Mouse (Mus musculus) large intestine, adult 2 months (tissue): ENCODE data around the gene Gpc3. TPM values are rescaled to one million over a fixed set of nuclear protein-coding genes. Genes with fewer than 3 reads are reported as not detected.

ENCODE experiments used
- DNase-seq: peaks from one replicate; pipeline ENCODE4 v3.0.0-alpha.2; 2012; ENCODE audit warnings: low read depth, low spot score
- WGBS: fragments of 180-500 bp; shearing (Covaris S2); methylation state at CpG from one replicate; pipeline ENCODE4 v1.1.7; 2018; 5-methylcytosine and 5-hydroxymethylcytosine counted together
- polyA plus RNA-seq: library from polyadenylated mRNA; depleted of rRNA; stranded (reverse); fragments of >200 nt; gene quantifications from 2 replicates; pipeline ENCODE4 v1.2.3, GENCODE M21; 2012; rRNA removed

Gpc3 gene
- 3.0 and 7.4 TPM in 2 replicates for polyA plus RNA-seq

GRCm38 (mm10) chrX:52613328-52614030 is at the start of gene Gpc3:
Gpc3 (minus strand) TSS chrX:52613950.
- 19% methylated on average over 48 of the region's 48 CpGs for whole genome bisulfite sequencing
- no peak for DNase-seq

GRCm38 (mm10) chrX:52651975-52652374 is 38.2 kb upstream of the Gpc3 start:
- DNase-seq: peak; percentile 8
- 30% methylated on average over 10 of the region's 10 CpGs for WGBS

GRCm38 (mm10) chrX:52651472-52651948 is 37.8 kb upstream of the Gpc3 start:
- WGBS: 42% methylated on average over 9 of the region's 9 CpGs
- no peak for DNase-seq

GRCm38 (mm10) chrX:52648910-52649785 is 35.4 kb upstream of the Gpc3 start:
- 49% methylated on average over 19 of the region's 19 CpGs for WGBS
- DNase-seq: no peak

GRCm38 (mm10) chrX:52644393-52644792 is 30.6 kb upstream of the Gpc3 start:
- DNase-seq: no peak
- 65% methylated on average over 7 of the region's 7 CpGs for WGBS

- DNase-seq: no peak
- 46% methylated on average over 2 of the region's 2 CpGs for WGBS
These were observed 29.6 kb upstream of the Gpc3 start for GRCm38 (mm10) chrX:52643350-52643749.

GRCm38 (mm10) chrX:52642126-52642525 is 28.4 kb upstream of the Gpc3 start:
- WGBS: 86% methylated on average over 2 of the region's 2 CpGs
- no peak for DNase-seq

GRCm38 (mm10) chrX:52637419-52637818 is 23.7 kb upstream of the Gpc3 start:
- DNase-seq: no peak

GRCm38 (mm10) chrX:52633976-52634375 is 20.2 kb upstream of the Gpc3 start:
- no peak for DNase-seq
- 61% methylated on average over 6 of the region's 6 CpGs for WGBS

GRCm38 (mm10) chrX:52632688-52633324 is 19.1 kb upstream of the Gpc3 start:
- 38% methylated on average over 7 of the region's 7 CpGs for WGBS
- DNase-seq: no peak

- WGBS: 59% methylated on average over 6 of the region's 6 CpGs
- no peak for DNase-seq
These were observed 13.4 kb upstream of the Gpc3 start for GRCm38 (mm10) chrX:52626963-52627716.

GRCm38 (mm10) chrX:52617813-52618212 is 4.1 kb upstream of the Gpc3 start:
- no peak for DNase-seq
- 86% methylated on average over 3 of the region's 3 CpGs for WGBS

GRCm38 (mm10) chrX:52616152-52616551 is 2.4 kb upstream of the Gpc3 start:
- no peak for DNase-seq
- 86% methylated on average over 5 of the region's 5 CpGs for WGBS

GRCm38 (mm10) chrX:52614031-52614381 is 256 bp upstream of the Gpc3 start:
- DNase-seq: no peak
- WGBS: 24% methylated on average over 21 of the region's 23 CpGs

- WGBS: 17% methylated on average over 12 of the region's 12 CpGs
These were observed 944 bp downstream of the Gpc3 start for GRCm38 (mm10) chrX:52612806-52613205.

GRCm38 (mm10) chrX:52611987-52612670 is 1.6 kb downstream of the Gpc3 start:
- DNase-seq: no peak
- 23% methylated on average over 28 of the region's 28 CpGs for WGBS

More at GRCm38 (mm10) chrX:52612806-52613205, 944 bp downstream of the Gpc3 start:
- no peak for DNase-seq

GRCm38 (mm10) chrX:52611541-52611940 is 2.2 kb downstream of the Gpc3 start:
- DNase-seq: no peak
- WGBS: 65% methylated on average over 5 of the region's 6 CpGs

GRCm38 (mm10) chrX:52603143-52603542 is 10.6 kb downstream of the Gpc3 start:
- DNase-seq: no peak
- 77% methylated on average over 4 of the region's 4 CpGs for WGBS

- WGBS: 62% methylated on average over 1 of the region's 1 CpGs
- no peak for DNase-seq
These were observed 14.5 kb downstream of the Gpc3 start for GRCm38 (mm10) chrX:52599246-52599645.
